Mouse (Mus musculus): Measurements from ENCODE around the gene Zfp488. TPM values are rescaled to one million over a fixed set of nuclear protein-coding genes. Genes with fewer than 3 reads are reported as not detected.

Gene Zfp488
- polyA plus RNA-seq, 1 experiment from 2014 or later = not detected

- TF ChIP-seq CTCF (IDR thresholded peaks at IDR 0.05; ENCODE audit: low read depth) = peak; percentile 78
- Histone ChIP-seq H3K27me3 (ENCODE audit: insufficient read depth, low read length) (peaks cover 7% of the 10 kb centered on the region; the same call in 1 of the 2 replicates), H3K36me3 (ENCODE audit: insufficient read depth, low read length) (no peaks in the 10 kb centered on the region), H3K27ac (no peak overlapping the region), H3K9me3 (replicated peaks; ENCODE audit: low read length) (no peaks in the 10 kb centered on the region), H3K9ac (ENCODE audit: low read depth, low read length) (no peak overlapping the region), H3K4me2 (ENCODE audit: low read length) (no peak overlapping the region), H3K4me1 (replicated peaks; ENCODE audit: insufficient read depth, low read length) (no peaks in the 10 kb centered on the region), H3K4me3 (replicated peaks; ENCODE audit: low read depth, low read length) (no peak overlapping the region)
- peak; percentile 81 for DNase-seq (ENCODE audit: low spot score)
- WGBS = 44% methylated on average over 5 of the region's 5 CpGs
- no peak; the same call in 1 of the 2 replicates for ATAC-seq (replicated peaks; ENCODE audit: low FRiP score, low read depth)
Measured at GRCm38 (mm10) chr14:33933778-33934317, 44.7 kb downstream of the Zfp488 start.

GRCm38 (mm10) chr14:33932935-33933703, 45.4 kb downstream of the Zfp488 start:
- DNase-seq (ENCODE audit: low spot score) = peak; percentile 66
- no peak for ATAC-seq (replicated peaks; ENCODE audit: low FRiP score, low read depth)
- Histone ChIP-seq H3K4me1 (replicated peaks; ENCODE audit: insufficient read depth, low read length) (no peaks in the 10 kb centered on the region), H3K9me3 (replicated peaks; ENCODE audit: low read length) (no peaks in the 10 kb centered on the region), H3K4me3 (replicated peaks; ENCODE audit: low read depth, low read length) (no peak overlapping the region), H3K27me3 (ENCODE audit: insufficient read depth, low read length) (peaks cover 7% of the 10 kb centered on the region; the same call in 1 of the 2 replicates), H3K27ac (no peak overlapping the region), H3K36me3 (ENCODE audit: insufficient read depth, low read length) (no peaks in the 10 kb centered on the region), H3K4me2 (ENCODE audit: low read length) (no peak overlapping the region), H3K9ac (ENCODE audit: low read depth, low read length) (no peak overlapping the region)
- peak; percentile 70 for TF ChIP-seq CTCF (IDR thresholded peaks at IDR 0.05; ENCODE audit: low read depth)
- WGBS = 61% methylated on average over 10 of the region's 10 CpGs

GRCm38 (mm10) chr14:33931853-33932252, 46.7 kb downstream of the Zfp488 start:
- 45% methylated on average over 17 of the region's 17 CpGs for WGBS
- H3K27me3 ChIP-seq (ENCODE audit: insufficient read depth, low read length) = peaks cover 7% of the 10 kb centered on the region; the same call in 1 of the 2 replicates
- H3K9me3 ChIP-seq (replicated peaks; ENCODE audit: low read length) = no peaks in the 10 kb centered on the region
- H3K4me1 ChIP-seq (replicated peaks; ENCODE audit: insufficient read depth, low read length) = no peaks in the 10 kb centered on the region
- no peak overlapping the region for H3K4me2 ChIP-seq (ENCODE audit: low read length)
- no peak overlapping the region for H3K27ac ChIP-seq
- H3K36me3 ChIP-seq (ENCODE audit: insufficient read depth, low read length) = no peaks in the 10 kb centered on the region
- no peak for TF ChIP-seq CTCF (IDR thresholded peaks at IDR 0.05; ENCODE audit: low read depth)
- no peak overlapping the region for H3K9ac ChIP-seq (ENCODE audit: low read depth, low read length)
- no peak overlapping the region for H3K4me3 ChIP-seq (replicated peaks; ENCODE audit: low read depth, low read length)
- ATAC-seq (replicated peaks; ENCODE audit: low FRiP score, low read depth) = no peak
- DNase-seq (ENCODE audit: low spot score) = no peak

- no peak for TF ChIP-seq CTCF (IDR thresholded peaks at IDR 0.05; ENCODE audit: low read depth)
- peak; percentile 68 for ATAC-seq (replicated peaks; ENCODE audit: low FRiP score, low read depth)
- Histone ChIP-seq H3K4me1 (replicated peaks; ENCODE audit: insufficient read depth, low read length) (0 out of 2 replicates have a peak, but pooled peaks cover 3% of the 10 kb centered on the region), H3K4me2 (ENCODE audit: low read length) (peak within 1 kb of the TSS; percentile 96), H3K9ac (ENCODE audit: low read depth, low read length) (peak within 1 kb of the TSS; percentile 37), H3K27me3 (ENCODE audit: insufficient read depth, low read length) (peaks cover 29% of the 10 kb centered on the region), H3K4me3 (replicated peaks; ENCODE audit: low read depth, low read length) (peak within 1 kb of the TSS; percentile 51), H3K27ac (no peak within 1 kb of the TSS), H3K9me3 (replicated peaks; ENCODE audit: low read length) (no peaks in the 10 kb centered on the region), H3K36me3 (ENCODE audit: insufficient read depth, low read length) (no peaks in the 10 kb centered on the region)
- WGBS = under 1% methylated on average over 79 of the region's 85 CpGs
- DNase-seq (ENCODE audit: low spot score) = peak; percentile 37
Measured at GRCm38 (mm10) chr14:33923168-33924070, 55.1 kb downstream of the Zfp488 start, which contains the start of gene Gdf10. TSS of gene Gdf10 (plus strand) at chr14:33923587.

- WGBS = 16% methylated on average over 8 of the region's 8 CpGs
- Histone ChIP-seq H3K4me2 (ENCODE audit: low read length) (peak overlapping the region; percentile 96), H3K27me3 (ENCODE audit: insufficient read depth, low read length) (peaks cover 31% of the 10 kb centered on the region), H3K4me3 (replicated peaks; ENCODE audit: low read depth, low read length) (peak overlapping the region; percentile 51), H3K4me1 (replicated peaks; ENCODE audit: insufficient read depth, low read length) (0 out of 2 replicates have a peak, but pooled peaks cover 3% of the 10 kb centered on the region), H3K9ac (ENCODE audit: low read depth, low read length) (0 out of 2 replicates have a peak overlapping the region, but pooled peaks have one; percentile 37), H3K9me3 (replicated peaks; ENCODE audit: low read length) (no peaks in the 10 kb centered on the region), H3K27ac (no peak overlapping the region), H3K36me3 (ENCODE audit: insufficient read depth, low read length) (no peaks in the 10 kb centered on the region)
- no peak for ATAC-seq (replicated peaks; ENCODE audit: low FRiP score, low read depth)
- TF ChIP-seq CTCF (IDR thresholded peaks at IDR 0.05; ENCODE audit: low read depth) = no peak
- no peak for DNase-seq (ENCODE audit: low spot score)
Measured at GRCm38 (mm10) chr14:33922771-33923167, 55.8 kb downstream of the Zfp488 start.
